Mouse (Mus musculus): ENCODE measurements around the gene Vmn1r168. TPM values are rescaled to one million over a fixed set of nuclear protein-coding genes. Genes with fewer than 3 reads are reported as not detected.
"Not testable (repeated sequence)": the region's sequence is repeated elsewhere in the genome, so short reads cannot be mapped to it uniquely, and the experiment has no call there.

Gene Vmn1r168
- not detected in 2 replicates for polyA plus RNA-seq (2014; fragmentation: Nextera tagmentation; extraction: Ambion mirVana)

- WGBS: no CpG with 5 or more reads among the region's 1 CpGs
- not testable (repeated sequence) for DNase-seq (ENCODE audit: low spot score); H3K36me3 ChIP-seq (ENCODE audit: control insufficient read depth, insufficient read depth, low read length)
These were observed at the start of gene Vmn1r168 for GRCm38 (mm10) chr7:23539432-23539831. Vmn1r168 (plus strand) TSS chr7:23539732.

GRCm38 (mm10) chr7:23507106-23507505 is 32.4 kb upstream of the Vmn1r168 start, which contains the start of gene Vmn1r167:
Vmn1r167 (minus strand) TSS chr7:23507206.
- H3K36me3 ChIP-seq (ENCODE audit: control insufficient read depth, insufficient read depth, low read length); H3K4me3 ChIP-seq (ENCODE audit: low read depth, low read length); ATAC-seq (ENCODE audit: low FRiP score); H3K27ac ChIP-seq (ENCODE audit: low read depth, low read length); H3K9me3 ChIP-seq (ENCODE audit: control insufficient read depth, low read length); DNase-seq (ENCODE audit: low spot score); H3K27me3 ChIP-seq (ENCODE audit: control insufficient read depth, insufficient read depth, low read length); H3K4me1 ChIP-seq (replicated peaks; ENCODE audit: control insufficient read depth, insufficient read depth, low read length); H3K4me2 ChIP-seq (replicated peaks; ENCODE audit: low read depth, low read length); H3K9ac ChIP-seq (ENCODE audit: low read depth, low read length): not testable (repeated sequence)
- WGBS: 89% methylated on average over 2 of the region's 2 CpGs

More at GRCm38 (mm10) chr7:23539432-23539831, at the start of gene Vmn1r168:
- H3K4me1 ChIP-seq (replicated peaks; ENCODE audit: control insufficient read depth, insufficient read depth, low read length); H3K4me3 ChIP-seq (ENCODE audit: low read depth, low read length); H3K4me2 ChIP-seq (replicated peaks; ENCODE audit: low read depth, low read length); H3K9me3 ChIP-seq (ENCODE audit: control insufficient read depth, low read length); H3K9ac ChIP-seq (ENCODE audit: low read depth, low read length); H3K27ac ChIP-seq (ENCODE audit: low read depth, low read length); H3K27me3 ChIP-seq (ENCODE audit: control insufficient read depth, insufficient read depth, low read length); ATAC-seq (ENCODE audit: low FRiP score): not testable (repeated sequence)

GRCm38 (mm10) chr7:23575226-23575625 is 35.7 kb downstream of the Vmn1r168 start, which contains the start of gene Vmn1r169:
Vmn1r169 (plus strand) TSS chr7:23575526.
- not testable (repeated sequence) for ATAC-seq (ENCODE audit: low FRiP score); H3K27me3 ChIP-seq (ENCODE audit: control insufficient read depth, insufficient read depth, low read length); H3K27ac ChIP-seq (ENCODE audit: low read depth, low read length); DNase-seq (ENCODE audit: low spot score); H3K4me2 ChIP-seq (replicated peaks; ENCODE audit: low read depth, low read length); H3K9ac ChIP-seq (ENCODE audit: low read depth, low read length); H3K4me1 ChIP-seq (replicated peaks; ENCODE audit: control insufficient read depth, insufficient read depth, low read length); H3K4me3 ChIP-seq (ENCODE audit: low read depth, low read length); H3K36me3 ChIP-seq (ENCODE audit: control insufficient read depth, insufficient read depth, low read length); H3K9me3 ChIP-seq (ENCODE audit: control insufficient read depth, low read length)
- 79% methylated on average over 1 of the region's 2 CpGs for WGBS

Other genes starting within 250 kb of the Vmn1r168 start
- not detected in 2 replicates for gene Nlrp4e, start 238.5 kb upstream of the Vmn1r168 start, polyA plus RNA-seq (2014; fragmentation: Nextera tagmentation; extraction: Ambion mirVana)
- not detected in 2 replicates for gene Nlrp5, start 153.8 kb upstream of the Vmn1r168 start, polyA plus RNA-seq (2014; fragmentation: Nextera tagmentation; extraction: Ambion mirVana)
- gene Vmn1r167, start 32.5 kb upstream of the Vmn1r168 start, polyA plus RNA-seq (2014; fragmentation: Nextera tagmentation; extraction: Ambion mirVana): not detected in 2 replicates
- not detected in 2 replicates for gene Vmn1r169, start 35.8 kb downstream of the Vmn1r168 start, polyA plus RNA-seq (2014; fragmentation: Nextera tagmentation; extraction: Ambion mirVana)
- gene Vmn1r170, start 66.4 kb downstream of the Vmn1r168 start, polyA plus RNA-seq (2014; fragmentation: Nextera tagmentation; extraction: Ambion mirVana): not detected in 2 replicates
- not detected in 2 replicates for gene Vmn1r171, start 91.0 kb downstream of the Vmn1r168 start, polyA plus RNA-seq (2014; fragmentation: Nextera tagmentation; extraction: Ambion mirVana)
- gene Vmn1r172, start 118.6 kb downstream of the Vmn1r168 start, polyA plus RNA-seq (2014; fragmentation: Nextera tagmentation; extraction: Ambion mirVana): not detected in 2 replicates
- gene Vmn1r173, start 161.0 kb downstream of the Vmn1r168 start, polyA plus RNA-seq (2014; fragmentation: Nextera tagmentation; extraction: Ambion mirVana): not detected in 2 replicates
- gene Vmn1r174, start 212.5 kb downstream of the Vmn1r168 start, polyA plus RNA-seq (2014; fragmentation: Nextera tagmentation; extraction: Ambion mirVana): not detected in 2 replicates

Measured in hindbrain, embryonic 11.5 days (tissue).